Mouse (Mus musculus) testis, adult 2 months (tissue): ENCODE data around the gene Epb41l3.

Experiments
- CTCF ChIP-seq: fragments of 200-500 bp; IDR thresholded peaks from 2 replicates; pipeline ENCODE4 v1.5.1; 2012; ENCODE audit warnings: low read depth, mild to moderate bottlenecking, inconsistent platforms, low read length, moderate library complexity; ENCODE audit not compliant: control insufficient read depth, insufficient read depth, insufficient replicate concordance
- POLR2A ChIP-seq: fragments of 200-500 bp; IDR thresholded peaks from 2 replicates; pipeline ENCODE4 v1.6.1; 2012; ENCODE audit warnings: low read depth, mild to moderate bottlenecking, inconsistent platforms, low read length, moderate library complexity; ENCODE audit not compliant: control insufficient read depth

- TF ChIP-seq POLR2A (no peak), CTCF (no peak)
Measured at GRCm38 (mm10) chr17:69105035-69105798, 29.7 kb downstream of the Epb41l3 start.
